Mouse (Mus musculus): ENCODE data around the gene Zcchc24.

DNA sequence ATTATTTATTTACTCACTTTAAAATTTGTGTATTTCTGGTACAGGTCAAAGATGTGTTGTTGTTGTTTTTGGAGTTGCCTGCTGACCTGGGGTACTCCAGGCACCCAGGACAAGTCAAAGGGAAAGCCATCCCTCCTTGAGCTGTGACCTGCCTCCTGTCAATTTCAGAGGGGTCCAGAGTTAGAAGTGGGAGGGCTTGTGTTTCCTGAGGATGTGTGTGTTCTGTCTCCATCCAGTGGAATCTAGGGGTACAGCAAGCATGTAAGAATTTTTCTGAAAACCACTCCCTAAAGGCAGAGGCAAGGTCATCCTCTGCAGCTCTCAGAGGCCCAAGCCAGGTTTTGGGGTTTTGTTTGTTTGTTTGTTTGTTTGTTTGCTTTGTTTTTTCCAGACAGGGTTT, 66.9 kb downstream of the Zcchc24 start:
- TF ChIP-seq CTCF (IDR thresholded peaks at IDR 0.05; ENCODE audit: low read depth) (peak; percentile 67), EP300 (IDR thresholded peaks at IDR 0.05; ENCODE audit: low read depth) (no peak)
